Mouse (Mus musculus) frontal cortex, postnatal 14 days (tissue): ENCODE data around the gene Ugt1a7c.

Experiments used
- DNase-seq, 2 experiments: peaks; one replicate each; pipeline ENCODE4 v3.0.0; 2022; ENCODE audit warnings: low spot score in 2 of 2

Ugt1a7c gene

GRCm38 (mm10) chr1:88260604-88261377 is 165.9 kb downstream of the Ugt1a7c start:
- no peak for DNase-seq

DNA sequence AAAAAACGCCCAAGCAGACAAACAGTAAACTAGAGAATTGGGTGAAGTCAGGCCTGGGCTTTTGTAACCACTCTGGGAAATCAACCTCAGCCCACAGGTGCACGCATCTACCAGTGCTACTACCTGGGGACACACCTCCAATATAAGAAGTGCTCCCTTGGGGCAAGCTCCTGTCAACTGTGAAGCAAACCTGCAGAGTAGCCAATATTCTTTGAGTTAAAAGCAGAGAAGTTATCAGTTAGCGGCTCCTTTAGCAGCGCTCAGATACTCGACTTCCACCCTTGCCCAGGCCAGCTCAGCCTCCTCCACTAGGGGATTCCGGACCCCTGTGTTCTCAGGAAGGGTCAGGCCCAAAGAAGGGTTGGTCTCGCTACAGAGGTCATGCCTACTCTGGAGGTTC is 166.8 kb downstream of the Ugt1a7c start:
- DNase-seq, result no peak

DNA sequence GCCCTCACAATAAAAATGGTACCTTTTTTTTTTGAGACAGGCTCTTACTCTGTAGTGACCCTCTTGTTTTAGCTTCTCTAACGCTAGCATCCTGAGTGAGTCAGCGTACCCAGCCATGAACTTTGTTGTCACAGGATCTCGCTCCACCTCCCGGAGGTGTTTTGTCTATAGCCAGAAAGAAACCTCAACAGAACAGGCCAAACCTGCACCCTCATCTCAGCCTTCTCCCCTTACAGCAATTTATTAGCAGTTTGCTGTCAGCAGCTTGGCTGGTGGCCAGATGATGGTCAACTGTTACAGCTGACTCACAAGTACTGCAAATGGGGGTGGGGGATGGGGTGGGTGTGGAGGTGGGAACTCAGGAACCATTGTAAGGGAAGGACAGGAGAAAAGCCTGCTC is 167.4 kb downstream of the Ugt1a7c start:
- no peak for DNase-seq

GRCm38 (mm10) chr1:88262961-88263360 is 168.1 kb downstream of the Ugt1a7c start:
- no peak for DNase-seq

DNA sequence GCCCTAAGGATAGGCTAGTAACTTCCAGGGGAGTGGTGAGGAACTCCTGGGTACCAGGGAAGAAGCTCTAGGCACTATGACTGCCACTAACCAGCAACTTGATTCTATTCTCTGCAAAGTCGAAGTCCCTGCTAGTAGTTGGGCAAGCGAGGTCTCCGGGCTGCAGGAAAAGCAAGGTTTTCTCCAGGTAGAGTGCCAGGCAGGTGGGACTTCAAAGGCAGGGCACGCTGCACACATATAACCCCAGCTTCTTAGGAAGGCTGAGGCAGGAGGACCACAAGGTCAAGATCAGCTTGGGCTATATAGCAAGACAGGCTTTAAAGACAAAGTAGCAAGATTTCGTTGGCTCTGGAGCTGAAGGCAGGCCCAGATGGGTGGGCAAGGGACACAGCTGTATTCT is 168.9 kb downstream of the Ugt1a7c start:
- DNase-seq, result no peak

GRCm38 (mm10) chr1:88264237-88264868 is 169.5 kb downstream of the Ugt1a7c start:
- DNase-seq, result no peak

DNA sequence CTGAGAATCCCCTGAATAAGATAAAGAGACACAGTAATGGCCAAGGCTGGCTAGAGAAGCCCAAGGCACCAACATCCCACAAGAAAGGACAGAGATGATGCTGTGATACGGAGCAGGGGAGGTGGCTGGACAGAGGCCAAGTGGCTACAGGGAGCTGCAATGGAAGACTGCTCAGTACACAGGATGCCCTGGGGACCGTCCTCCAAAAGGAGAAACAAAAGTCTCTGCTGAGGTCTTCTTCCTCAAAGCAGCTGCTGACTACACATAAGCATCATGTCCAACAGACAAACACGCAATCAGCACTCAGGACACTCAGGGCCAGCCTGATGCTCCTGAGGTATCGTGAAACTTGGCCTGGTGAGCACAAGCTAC is 170.0 kb downstream of the Ugt1a7c start:
- peak in 1 of 2 experiments; percentile 32 for DNase-seq

DNA sequence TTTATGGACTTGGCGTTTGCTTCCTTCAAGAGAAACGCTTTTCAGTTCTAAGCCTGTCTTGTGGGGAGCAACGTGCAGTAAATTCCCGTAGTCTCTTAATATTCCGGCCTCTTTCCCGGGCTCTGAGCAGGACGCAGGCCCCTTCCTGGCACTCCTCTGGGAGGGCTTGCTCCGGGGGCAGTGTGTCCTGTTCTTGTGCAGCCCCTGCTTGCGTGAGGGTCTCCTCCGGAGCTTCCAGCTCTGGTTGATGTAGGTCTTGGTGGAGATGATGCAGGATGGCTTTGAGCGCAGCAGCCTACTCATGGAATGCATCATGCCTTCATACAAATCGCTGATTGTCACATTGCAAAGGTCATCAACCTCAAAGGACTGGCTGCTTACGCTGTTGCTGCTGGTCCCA is 171.3 kb downstream of the Ugt1a7c start:
- no peak for DNase-seq

- DNase-seq, result peak in 1 of 2 experiments; percentile 7
Observed at GRCm38 (mm10) chr1:88267489-88267888, 172.6 kb downstream of the Ugt1a7c start.

GRCm38 (mm10) chr1:88268070-88268469 is 173.2 kb downstream of the Ugt1a7c start:
- DNase-seq, result peak in 1 of 2 experiments; percentile 13
